Mouse (Mus musculus): Measurements from ENCODE around the gene Pex16. TPM values are rescaled to one million over a fixed set of nuclear protein-coding genes. Genes with fewer than 3 reads are reported as not detected.

Gene Pex16
- polyA plus RNA-seq, 1 experiment from 2014 or later, result 14.2 TPM

DNA sequence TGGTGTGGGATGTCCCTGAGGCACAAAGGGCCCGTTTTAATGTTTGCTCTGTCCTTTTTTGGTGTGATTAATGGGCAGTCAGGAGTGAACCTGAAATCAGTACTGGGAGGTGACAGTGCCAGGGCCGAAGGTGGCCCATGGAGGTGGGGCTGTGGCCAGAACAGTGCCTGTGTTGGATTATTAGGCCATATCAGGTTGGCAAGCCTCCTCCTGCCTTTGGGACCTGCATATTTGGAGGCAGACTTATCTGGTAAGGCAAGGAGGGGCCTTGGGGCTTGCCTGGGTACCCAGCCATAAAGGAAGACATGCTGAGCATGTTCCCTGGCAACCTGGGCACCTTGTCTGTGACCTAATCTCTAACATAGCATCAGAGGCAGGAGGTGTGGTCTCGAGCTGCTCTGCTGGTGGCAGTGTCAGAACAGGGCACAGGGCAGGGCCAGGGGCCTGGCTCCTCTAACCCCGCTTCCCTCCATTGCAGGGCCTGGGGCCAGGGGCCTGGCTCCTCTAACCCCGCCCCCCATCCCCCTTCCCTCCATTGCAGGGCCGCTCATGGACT is 6.1 kb downstream of the Pex16 start:
- Histone ChIP-seq H3K9ac (ENCODE audit: low read length) (no peak overlapping the region), H3K9me3 (ENCODE audit: control insufficient read depth, low read length) (no peaks in the 10 kb centered on the region), H3K4me2 (ENCODE audit: low read depth, severe bottlenecking) (no peak overlapping the region), H3K4me3 (ENCODE audit: low read depth, low read length) (no peak overlapping the region), H3K4me1 (ENCODE audit: control insufficient read depth, insufficient read depth, low read length) (peaks cover 4% of the 10 kb centered on the region), H3K27me3 (ENCODE audit: control insufficient read depth, insufficient read depth, low read length) (no peaks in the 10 kb centered on the region), H3K36me3 (ENCODE audit: control insufficient read depth, insufficient read depth, low read length) (no peaks in the 10 kb centered on the region; the same call in 1 of the 2 replicates), H3K27ac (replicated peaks; ENCODE audit: low read depth, low read length) (no peak overlapping the region)
- WGBS, result 77% methylated on average over 6 of the region's 6 CpGs
- DNase-seq (ENCODE audit: low spot score) (no peak), ATAC-seq (ENCODE audit: insufficient number of reproducible peaks, low FRiP score, low TSS enrichment, low read depth) (no peak)

- DNase-seq (ENCODE audit: low spot score), result no peak
- Histone ChIP-seq H3K4me2 (ENCODE audit: low read depth, severe bottlenecking) (no peak overlapping the region), H3K27ac (replicated peaks; ENCODE audit: low read depth, low read length) (no peak overlapping the region), H3K4me1 (ENCODE audit: control insufficient read depth, insufficient read depth, low read length) (no peaks in the 10 kb centered on the region), H3K9ac (ENCODE audit: low read length) (no peak overlapping the region), H3K4me3 (ENCODE audit: low read depth, low read length) (no peak overlapping the region), H3K9me3 (ENCODE audit: control insufficient read depth, low read length) (no peaks in the 10 kb centered on the region), H3K36me3 (ENCODE audit: control insufficient read depth, insufficient read depth, low read length) (peaks cover 4% of the 10 kb centered on the region; the same call in 1 of the 2 replicates), H3K27me3 (ENCODE audit: control insufficient read depth, insufficient read depth, low read length) (no peaks in the 10 kb centered on the region)
- WGBS, result 88% methylated on average over 5 of the region's 5 CpGs
- ATAC-seq (ENCODE audit: insufficient number of reproducible peaks, low FRiP score, low TSS enrichment, low read depth), result no peak
Observed at GRCm38 (mm10) chr2:92381161-92381560, 6.7 kb downstream of the Pex16 start.

- no peak within 1 kb of the TSS for H3K9ac ChIP-seq (ENCODE audit: low read length)
- H3K9me3 ChIP-seq (ENCODE audit: control insufficient read depth, low read length), result no peaks in the 10 kb centered on the region
- WGBS, result 83% methylated on average over 5 of the region's 5 CpGs
- no peak within 1 kb of the TSS for H3K4me2 ChIP-seq (ENCODE audit: low read depth, severe bottlenecking)
- no peaks in the 10 kb centered on the region for H3K4me1 ChIP-seq (ENCODE audit: control insufficient read depth, insufficient read depth, low read length)
- no peak within 1 kb of the TSS for H3K4me3 ChIP-seq (ENCODE audit: low read depth, low read length)
- peaks cover 5% of the 10 kb centered on the region; the same call in 1 of the 2 replicates for H3K36me3 ChIP-seq (ENCODE audit: control insufficient read depth, insufficient read depth, low read length)
- H3K27ac ChIP-seq (replicated peaks; ENCODE audit: low read depth, low read length), result no peak within 1 kb of the TSS
- H3K27me3 ChIP-seq (ENCODE audit: control insufficient read depth, insufficient read depth, low read length), result no peaks in the 10 kb centered on the region
- ATAC-seq (ENCODE audit: insufficient number of reproducible peaks, low FRiP score, low TSS enrichment, low read depth) (no peak), DNase-seq (ENCODE audit: low spot score) (no peak)
Observed at GRCm38 (mm10) chr2:92381901-92382588, 7.6 kb downstream of the Pex16 start, which contains the start of gene 1700029I15Rik. Gene 1700029I15Rik, plus strand, starts transcription at chr2:92382538.

DNA sequence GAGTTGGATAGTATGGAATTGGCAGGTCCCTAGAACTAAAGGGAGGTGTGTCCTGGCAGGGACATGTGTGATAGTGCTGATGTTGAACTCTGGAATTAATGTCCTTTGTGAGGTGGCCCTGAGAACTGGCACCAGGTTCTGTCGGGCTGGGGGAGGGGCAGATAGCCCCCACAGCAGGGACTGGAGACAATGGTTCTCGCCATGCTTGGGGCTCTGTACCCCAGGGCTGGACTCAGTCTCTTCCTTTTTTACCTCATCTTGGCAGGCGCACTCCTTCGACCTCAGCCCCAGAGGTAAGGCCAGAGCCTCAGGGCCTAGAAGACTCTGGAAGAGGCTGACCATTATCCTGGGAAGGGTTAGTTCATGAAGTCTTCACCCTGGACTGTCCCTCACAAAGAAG is 8.3 kb downstream of the Pex16 start:
- Histone ChIP-seq H3K27me3 (ENCODE audit: control insufficient read depth, insufficient read depth, low read length) (no peaks in the 10 kb centered on the region), H3K9me3 (ENCODE audit: control insufficient read depth, low read length) (no peaks in the 10 kb centered on the region), H3K27ac (replicated peaks; ENCODE audit: low read depth, low read length) (no peak overlapping the region), H3K4me3 (ENCODE audit: low read depth, low read length) (no peak overlapping the region), H3K9ac (ENCODE audit: low read length) (no peak overlapping the region), H3K36me3 (ENCODE audit: control insufficient read depth, insufficient read depth, low read length) (peaks cover 5% of the 10 kb centered on the region; the same call in 1 of the 2 replicates), H3K4me1 (ENCODE audit: control insufficient read depth, insufficient read depth, low read length) (no peaks in the 10 kb centered on the region), H3K4me2 (ENCODE audit: low read depth, severe bottlenecking) (no peak overlapping the region)
- no peak for DNase-seq (ENCODE audit: low spot score)
- 84% methylated on average over 4 of the region's 4 CpGs for WGBS
- no peak for ATAC-seq (ENCODE audit: insufficient number of reproducible peaks, low FRiP score, low TSS enrichment, low read depth)

- Histone ChIP-seq H3K27me3 (ENCODE audit: control insufficient read depth, insufficient read depth, low read length) (no peaks in the 10 kb centered on the region), H3K27ac (replicated peaks; ENCODE audit: low read depth, low read length) (no peak overlapping the region), H3K9ac (ENCODE audit: low read length) (no peak overlapping the region), H3K4me1 (ENCODE audit: control insufficient read depth, insufficient read depth, low read length) (0 out of 2 replicates have a peak, but pooled peaks cover 6% of the 10 kb centered on the region), H3K9me3 (ENCODE audit: control insufficient read depth, low read length) (no peaks in the 10 kb centered on the region), H3K36me3 (ENCODE audit: control insufficient read depth, insufficient read depth, low read length) (peaks cover 5% of the 10 kb centered on the region; the same call in 1 of the 2 replicates), H3K4me2 (ENCODE audit: low read depth, severe bottlenecking) (no peak overlapping the region), H3K4me3 (ENCODE audit: low read depth, low read length) (no peak overlapping the region)
- 76% methylated on average over 4 of the region's 4 CpGs for WGBS
- ATAC-seq (ENCODE audit: insufficient number of reproducible peaks, low FRiP score, low TSS enrichment, low read depth) (no peak), DNase-seq (ENCODE audit: low spot score) (no peak)
Observed at GRCm38 (mm10) chr2:92384101-92384500, 9.6 kb downstream of the Pex16 start.

DNA sequence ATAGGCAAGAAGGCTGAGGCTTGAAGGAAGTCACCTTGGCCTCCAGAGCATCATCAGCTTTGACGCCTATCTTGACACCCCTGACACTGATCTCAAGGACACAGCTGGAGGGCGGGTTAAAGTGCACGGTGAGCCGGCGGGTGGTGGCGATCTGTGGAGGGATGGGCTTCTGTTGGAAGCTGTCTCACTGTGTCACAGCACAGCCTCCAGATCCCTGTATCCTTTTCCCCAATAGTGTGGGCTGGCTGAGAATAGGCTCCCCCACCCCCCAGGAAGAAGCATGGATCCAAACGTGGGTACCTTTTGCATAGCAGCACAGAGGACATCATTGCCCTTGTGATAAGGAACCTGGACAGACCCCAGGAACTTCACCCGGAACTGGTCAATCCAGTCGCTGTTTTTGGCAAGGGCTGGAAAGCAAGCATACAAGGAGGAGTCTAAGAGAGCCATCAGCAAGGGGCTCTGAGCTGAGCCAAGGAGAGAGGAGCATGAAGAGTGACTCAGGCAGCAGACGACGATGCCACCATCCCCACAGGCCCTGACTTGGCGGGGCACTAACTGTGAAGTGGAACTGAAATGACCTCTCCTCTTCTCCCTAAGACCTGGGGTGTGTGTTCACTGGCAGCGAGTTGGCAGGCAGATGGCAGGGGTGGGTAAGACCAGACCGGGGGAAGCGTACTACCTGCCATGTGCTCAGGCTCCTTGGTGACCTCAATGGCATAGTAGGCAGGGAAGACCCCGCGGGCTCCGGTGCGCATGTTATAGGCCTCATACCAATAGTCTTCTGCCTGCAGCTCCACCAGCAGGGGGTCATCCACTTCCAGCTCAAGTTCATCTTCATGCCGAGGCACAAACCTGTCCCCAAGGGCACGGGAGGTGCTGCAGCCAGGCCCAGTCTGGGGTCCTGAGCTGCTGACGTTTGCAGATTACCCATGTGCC is 10.9 kb downstream of the Pex16 start:
- no peak overlapping the region for H3K4me3 ChIP-seq (ENCODE audit: low read depth, low read length)
- H3K27ac ChIP-seq (replicated peaks; ENCODE audit: low read depth, low read length), result no peak overlapping the region
- H3K27me3 ChIP-seq (ENCODE audit: control insufficient read depth, insufficient read depth, low read length), result no peaks in the 10 kb centered on the region; the same call in 1 of the 2 replicates
- H3K36me3 ChIP-seq (ENCODE audit: control insufficient read depth, insufficient read depth, low read length), result peaks cover 5% of the 10 kb centered on the region; the same call in 1 of the 2 replicates
- peaks cover 13% of the 10 kb centered on the region; the same call in 1 of the 2 replicates for H3K4me1 ChIP-seq (ENCODE audit: control insufficient read depth, insufficient read depth, low read length)
- no peak overlapping the region for H3K9ac ChIP-seq (ENCODE audit: low read length)
- no peak overlapping the region for H3K4me2 ChIP-seq (ENCODE audit: low read depth, severe bottlenecking)
- DNase-seq (ENCODE audit: low spot score) (no peak), ATAC-seq (ENCODE audit: insufficient number of reproducible peaks, low FRiP score, low TSS enrichment, low read depth) (no peak)
- WGBS, result 83% methylated on average over 22 of the region's 22 CpGs
- no peaks in the 10 kb centered on the region for H3K9me3 ChIP-seq (ENCODE audit: control insufficient read depth, low read length)

- H3K4me3 ChIP-seq (ENCODE audit: low read depth, low read length), result no peak overlapping the region
- H3K27me3 ChIP-seq (ENCODE audit: control insufficient read depth, insufficient read depth, low read length), result no peaks in the 10 kb centered on the region; the same call in 1 of the 2 replicates
- 88% methylated on average over 30 of the region's 30 CpGs for WGBS
- H3K36me3 ChIP-seq (ENCODE audit: control insufficient read depth, insufficient read depth, low read length), result peaks cover 5% of the 10 kb centered on the region; the same call in 1 of the 2 replicates
- no peak for DNase-seq (ENCODE audit: low spot score)
- ATAC-seq (ENCODE audit: insufficient number of reproducible peaks, low FRiP score, low TSS enrichment, low read depth), result no peak
- no peak overlapping the region for H3K9ac ChIP-seq (ENCODE audit: low read length)
- no peak overlapping the region for H3K4me2 ChIP-seq (ENCODE audit: low read depth, severe bottlenecking)
- H3K9me3 ChIP-seq (ENCODE audit: control insufficient read depth, low read length), result no peaks in the 10 kb centered on the region
- peaks cover 29% of the 10 kb centered on the region for H3K4me1 ChIP-seq (ENCODE audit: control insufficient read depth, insufficient read depth, low read length)
- H3K27ac ChIP-seq (replicated peaks; ENCODE audit: low read depth, low read length), result no peak overlapping the region
Observed at GRCm38 (mm10) chr2:92386821-92387570, 12.5 kb downstream of the Pex16 start.
